Mouse (Mus musculus) erythroid progenitor cell, adult 5-6 weeks (primary cell): Measurements from ENCODE around the gene Pdgfc. TPM values are rescaled to one million over a fixed set of nuclear protein-coding genes. Genes with fewer than 3 reads are reported as not detected.

Experiments used
- ATAC-seq: replicated peaks from 2 replicates; pipeline ENCODE4 v1.8.0; 2016; ENCODE audit warnings: moderate number of reproducible peaks, mild to moderate bottlenecking, moderate TSS enrichment, inconsistent platforms; ENCODE audit not compliant: poor library complexity, low FRiP score, severe bottlenecking
- total RNA-seq, 2 experiments: library from RNA; stranded (forward) in 1 of 2; stranded (reverse) in 1 of 2; fragments of 150-400 nt in 1 of 2; fragments of 186-747, 209-891 nt in 1 of 2; gene quantifications; 2 replicates each; pipeline versions ENCODE4 v1.2.3 to v1.2.4; 2015 to 2017; ENCODE audit warnings: low replicate concordance in 2 of 2

Gene Pdgfc
- total RNA-seq (2015; ENCODE audit: low replicate concordance) (0.84 and 1.8 TPM in 2 replicates), total RNA-seq (2017; ENCODE audit: low replicate concordance) (0.15 and 0.64 TPM in 2 replicates)

DNA sequence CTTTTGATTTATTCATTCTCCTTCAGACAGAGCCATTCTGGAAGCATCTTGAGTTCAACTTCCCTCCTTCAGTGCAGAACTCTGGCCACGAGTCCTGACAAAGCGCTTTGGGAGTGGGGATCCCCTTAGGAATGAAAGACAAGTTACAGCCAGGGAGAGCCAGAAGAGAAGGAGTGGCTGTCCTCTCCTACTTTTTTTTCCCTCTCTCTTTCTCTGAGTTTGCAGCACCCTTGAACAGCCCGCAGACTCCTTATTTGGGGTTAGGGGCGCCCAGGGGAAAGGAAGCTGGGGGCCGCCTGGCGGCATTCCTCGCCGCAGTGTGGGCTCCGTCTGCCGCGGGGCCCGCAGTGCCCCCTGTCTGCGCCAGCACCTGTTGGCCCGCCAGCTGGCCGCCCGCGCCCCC is at the start of gene Pdgfc:
TSS of gene Pdgfc (plus strand) at position 266 of the 403 bp plus-strand sequence.
- no peak for ATAC-seq

DNA sequence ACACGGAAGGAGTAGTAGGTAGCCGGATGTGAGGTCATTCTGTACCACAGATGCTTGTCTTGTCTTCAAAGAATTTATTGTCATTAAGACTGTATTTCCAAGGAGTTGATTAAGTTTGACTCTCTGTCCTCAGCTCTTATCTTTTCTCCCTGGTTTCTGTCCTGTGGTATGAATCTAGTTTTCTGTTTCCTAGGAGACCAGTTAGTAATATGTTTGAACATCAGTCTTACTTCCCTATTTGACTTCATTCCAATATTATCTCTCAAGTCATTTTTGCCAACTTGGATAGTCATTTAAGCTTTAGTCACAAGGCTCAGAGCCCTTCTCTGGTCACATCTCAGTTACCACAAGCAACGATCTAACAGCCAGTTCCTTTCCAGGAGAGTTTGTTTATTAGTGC is 27.0 kb upstream of the Pdgfc start:
- no peak for ATAC-seq

DNA sequence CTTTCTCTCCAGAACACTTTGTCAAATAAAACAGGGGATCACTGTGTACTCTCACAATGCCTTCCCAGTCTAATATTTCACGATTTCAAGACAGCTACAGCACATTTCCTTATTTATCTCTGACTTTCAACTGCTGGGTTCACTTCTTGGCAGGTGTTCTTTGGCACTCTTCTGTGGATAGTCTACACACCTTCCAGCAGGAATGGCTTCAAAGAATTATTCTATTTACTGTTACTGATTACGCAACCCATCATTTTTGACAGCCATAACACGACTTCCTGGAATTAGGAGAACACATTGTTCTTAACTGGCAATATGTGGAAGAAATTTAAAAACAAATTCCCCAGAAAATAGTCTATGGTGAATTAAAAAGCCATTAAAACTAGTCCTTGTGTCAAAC is 26.3 kb upstream of the Pdgfc start:
- no peak for ATAC-seq

DNA sequence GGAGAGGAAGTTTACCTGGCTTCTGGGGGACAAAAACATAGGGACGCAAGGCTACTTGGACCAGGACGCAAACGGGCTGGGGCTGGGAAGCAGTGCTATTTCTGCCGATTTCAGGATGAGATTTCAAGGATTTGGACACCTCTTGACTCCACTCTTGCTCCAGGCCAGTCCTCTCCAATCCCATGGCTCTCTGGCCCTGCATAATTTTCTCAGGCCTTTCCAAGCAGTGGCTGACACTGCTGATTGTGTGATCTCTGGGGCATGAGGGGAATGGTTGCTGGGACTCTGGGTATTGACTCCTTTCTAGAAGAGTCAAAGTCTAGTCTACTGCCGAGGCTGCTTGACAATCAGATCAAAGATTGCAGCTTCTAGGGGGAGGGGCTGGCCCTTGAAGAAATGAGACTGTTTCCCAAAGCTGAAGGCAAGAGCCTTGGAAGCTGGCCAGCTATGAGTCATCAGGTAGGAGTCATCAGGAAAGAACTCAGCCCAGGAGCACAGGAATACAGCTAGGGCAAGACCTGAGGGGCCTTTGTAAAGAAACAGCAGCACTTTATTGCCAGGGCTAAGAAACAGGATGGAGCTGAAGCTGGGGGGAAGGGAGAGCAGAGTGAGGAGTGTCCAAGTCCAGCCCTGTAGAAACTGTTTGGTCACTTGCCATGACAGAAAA is 18.7 kb upstream of the Pdgfc start:
- ATAC-seq, result no peak

DNA sequence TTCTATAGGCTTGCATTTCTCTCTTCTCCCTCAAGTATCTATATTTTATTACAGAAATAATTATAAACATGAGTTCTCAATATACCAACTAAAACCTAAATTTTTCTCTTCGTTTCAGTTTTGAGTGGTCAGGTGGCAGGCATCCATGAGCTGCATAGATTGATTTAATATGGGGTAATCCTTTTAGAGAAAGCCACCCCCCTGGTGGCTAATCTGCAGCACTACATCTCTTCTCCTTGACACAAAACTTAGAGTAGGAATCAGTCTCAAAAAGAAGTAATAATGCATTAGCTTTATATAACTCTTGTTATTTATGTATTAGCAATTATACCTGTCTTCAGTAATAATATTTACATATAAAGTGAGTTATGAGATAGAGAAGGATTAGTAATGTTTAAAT is 16.2 kb upstream of the Pdgfc start:
- ATAC-seq, result no peak

DNA sequence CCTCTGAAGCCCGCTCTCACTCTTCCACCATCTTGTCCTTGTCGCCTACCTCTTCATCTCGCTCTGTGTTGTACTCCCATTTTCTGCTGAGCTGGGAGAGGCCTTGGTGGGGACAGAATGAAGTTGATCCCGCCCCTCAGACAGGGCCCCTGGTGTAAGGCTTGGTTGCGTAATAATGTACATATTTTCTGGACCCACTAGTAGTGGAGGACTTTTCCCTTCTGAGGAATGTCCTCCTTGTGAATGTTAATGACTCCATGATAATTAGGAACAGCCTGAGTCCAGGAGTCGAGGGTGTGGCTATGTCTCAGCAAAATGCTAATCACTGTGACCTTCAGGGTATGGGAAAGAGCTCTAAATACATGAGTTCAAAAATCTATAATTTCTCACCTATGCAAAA is 14.4 kb upstream of the Pdgfc start:
- no peak for ATAC-seq

DNA sequence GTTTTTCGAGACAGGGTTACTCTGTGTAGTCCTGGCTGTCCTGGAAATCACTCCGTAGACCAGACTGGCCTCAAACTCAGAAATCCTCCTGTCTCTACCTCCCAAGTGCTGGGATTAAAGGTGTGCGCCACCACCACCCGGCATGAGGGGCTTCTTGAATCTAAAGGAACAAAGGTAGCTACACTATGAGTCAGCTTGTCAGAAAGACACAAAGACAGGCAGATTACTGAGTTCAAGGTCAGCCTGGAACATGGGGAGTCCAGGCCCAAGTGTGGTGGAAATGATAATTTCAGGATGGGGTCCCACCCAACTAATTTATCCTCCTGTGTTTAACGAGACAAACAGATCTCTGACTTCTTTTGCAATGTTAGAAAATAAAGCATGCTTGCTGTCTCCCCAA is 13.9 kb upstream of the Pdgfc start:
- no peak for ATAC-seq

DNA sequence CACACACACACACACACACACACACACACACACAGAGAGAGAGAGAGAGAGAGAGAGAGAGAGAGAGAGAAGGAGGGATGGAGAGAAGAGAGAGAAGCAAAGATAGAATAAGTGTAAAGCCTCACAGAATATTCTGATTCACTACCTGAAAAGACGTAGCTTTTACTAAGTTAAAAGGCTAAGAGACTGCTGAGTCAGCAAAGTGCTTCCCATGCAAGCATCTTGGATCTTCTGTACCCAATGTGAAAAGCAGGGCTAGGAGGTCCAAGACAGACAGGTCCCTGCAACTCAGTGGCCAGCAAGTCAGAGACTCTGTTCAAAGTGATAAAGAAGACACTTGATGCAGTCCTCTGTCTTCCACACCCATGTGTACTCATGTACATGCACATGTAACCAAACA is 13.4 kb upstream of the Pdgfc start:
- no peak for ATAC-seq

DNA sequence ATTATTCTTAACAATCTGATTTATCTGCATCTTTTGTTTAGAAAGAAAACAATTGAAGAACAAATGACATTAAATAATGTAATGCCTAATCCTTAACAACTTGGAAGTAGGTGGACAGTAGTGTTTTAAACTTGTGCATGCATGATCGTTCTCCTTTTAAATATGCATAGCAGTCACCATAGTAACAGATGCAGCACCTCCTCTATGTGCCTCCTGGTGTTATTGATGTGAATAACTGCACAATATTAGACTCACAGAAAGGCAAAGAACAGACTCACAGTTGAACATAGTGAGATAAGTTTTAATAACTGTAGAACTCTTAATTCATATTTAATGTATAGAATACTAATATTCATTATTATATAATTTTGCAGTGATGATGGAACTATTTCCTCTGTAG is 12.6 kb upstream of the Pdgfc start:
- no peak for ATAC-seq

DNA sequence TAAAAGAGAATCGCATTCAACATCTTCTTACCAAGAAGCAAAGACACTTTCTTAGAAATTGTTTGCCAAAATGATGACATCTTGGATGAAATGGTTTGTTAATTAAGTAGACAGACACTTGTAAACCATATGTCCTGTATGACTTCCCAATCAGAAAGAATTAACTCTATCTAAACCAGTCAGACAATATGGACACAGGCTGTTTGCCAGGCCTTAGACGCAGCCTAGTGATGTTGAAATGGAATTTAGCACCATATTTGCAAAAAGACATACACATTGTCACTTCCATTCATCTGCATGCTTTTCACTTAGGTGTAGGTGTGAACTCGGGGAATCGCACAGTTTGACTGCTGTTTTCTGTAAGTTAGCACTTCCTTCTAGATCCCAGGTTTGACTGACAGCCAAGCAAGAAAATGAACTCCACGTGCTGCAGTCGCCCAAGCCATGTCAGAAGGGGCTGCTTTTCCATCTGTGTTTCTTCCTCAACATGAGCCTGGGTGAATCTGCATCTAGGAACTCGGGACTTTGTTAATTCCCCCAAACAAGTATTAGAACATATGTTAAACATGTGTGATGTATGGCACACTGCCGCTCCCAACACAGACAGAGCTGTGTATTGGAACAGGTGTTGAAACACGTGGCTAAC is 10.5 kb upstream of the Pdgfc start:
- ATAC-seq, result no peak

DNA sequence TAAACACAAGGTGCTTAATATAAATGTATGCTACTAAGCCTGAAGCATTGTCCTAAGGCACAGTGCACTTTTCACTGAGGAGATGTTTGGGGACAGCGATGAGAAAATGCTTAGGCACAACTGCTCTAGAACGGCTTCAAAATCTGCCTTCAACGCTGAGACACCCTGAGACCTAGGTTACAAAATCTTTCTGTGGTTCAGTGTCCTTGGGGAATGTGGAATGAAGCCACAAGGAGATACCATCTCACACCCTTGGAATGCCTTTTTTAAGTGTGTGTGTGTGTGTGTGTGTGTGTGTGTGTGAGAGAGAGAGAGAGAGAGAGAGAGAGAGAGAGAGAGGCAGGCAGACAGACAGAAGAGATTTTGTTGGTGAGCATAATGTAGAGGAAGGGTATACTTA is 7.9 kb upstream of the Pdgfc start:
- ATAC-seq, result no peak

DNA sequence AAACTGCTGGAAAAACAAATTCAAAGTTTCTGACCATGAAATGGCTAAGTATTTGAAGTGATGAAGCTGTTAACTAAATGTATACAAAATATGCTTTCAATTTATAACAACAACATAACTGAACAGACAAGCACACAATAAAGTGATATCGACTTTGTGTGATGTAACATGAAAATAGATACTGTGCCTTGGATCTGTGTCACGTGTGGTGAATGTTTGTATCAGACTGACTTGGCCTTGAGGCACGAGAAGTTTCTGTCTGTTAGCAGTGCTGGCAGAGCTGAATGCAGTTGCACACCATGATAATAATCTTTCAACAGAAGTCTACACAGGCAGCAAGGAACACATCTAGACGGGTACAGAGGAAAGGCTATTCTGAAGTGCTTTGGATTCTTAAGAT is 6.9 kb upstream of the Pdgfc start:
- no peak for ATAC-seq

DNA sequence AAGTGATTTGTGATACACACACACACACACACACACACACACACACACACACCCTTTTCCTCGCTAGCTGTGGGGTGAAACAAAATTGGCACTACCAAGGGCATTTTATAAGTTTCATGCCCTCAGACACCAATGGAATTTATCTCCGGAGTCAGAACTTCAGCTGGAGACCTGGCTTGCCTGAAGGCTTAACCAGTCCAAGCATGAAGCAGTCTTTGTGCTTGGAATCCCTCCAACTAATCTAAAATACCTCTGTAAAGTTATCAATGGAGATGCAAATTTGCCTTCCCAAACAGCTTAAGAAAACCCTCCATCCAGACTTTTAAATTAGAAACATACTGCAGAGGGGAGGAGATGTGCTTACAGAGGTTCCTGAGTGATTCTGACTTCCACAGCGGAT is 6.3 kb upstream of the Pdgfc start:
- no peak for ATAC-seq

DNA sequence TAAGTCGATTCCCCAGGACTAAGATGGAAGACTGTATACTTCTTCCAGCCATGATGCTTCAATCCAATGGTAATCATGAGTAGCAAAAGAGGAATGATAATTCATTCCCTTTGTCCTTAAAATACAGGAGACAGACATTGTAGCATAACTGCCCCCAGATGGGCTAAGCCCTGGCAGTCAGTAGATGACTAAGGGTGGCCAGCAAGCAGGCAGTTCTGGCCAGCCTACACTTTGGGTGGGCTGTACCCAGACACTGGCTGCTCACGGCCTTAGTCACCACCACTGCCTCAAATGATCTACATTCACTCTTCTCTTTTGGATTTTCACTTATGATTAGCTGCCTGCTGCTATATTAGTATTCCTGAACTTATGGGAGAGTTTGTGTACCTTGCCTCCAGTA is 5.9 kb upstream of the Pdgfc start:
- no peak for ATAC-seq

DNA sequence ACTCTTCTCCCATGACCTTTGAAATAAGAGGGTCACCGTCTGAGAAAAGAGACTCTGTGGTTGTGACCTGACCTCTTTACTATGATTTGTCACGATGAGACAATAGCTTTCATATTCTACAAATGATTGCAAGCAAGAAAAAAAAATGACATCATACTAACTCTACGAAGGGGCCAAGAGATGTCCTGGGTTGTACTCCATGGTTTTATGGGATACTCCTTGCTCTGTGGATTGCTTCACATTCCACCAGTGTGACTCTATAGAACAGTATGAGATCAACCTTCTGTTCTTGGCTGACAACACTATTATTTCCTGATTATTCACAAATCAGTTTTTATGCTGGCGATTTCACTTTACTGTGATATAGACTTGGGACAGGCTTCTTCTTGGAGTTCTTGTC is 4.2 kb upstream of the Pdgfc start:
- ATAC-seq, result no peak

DNA sequence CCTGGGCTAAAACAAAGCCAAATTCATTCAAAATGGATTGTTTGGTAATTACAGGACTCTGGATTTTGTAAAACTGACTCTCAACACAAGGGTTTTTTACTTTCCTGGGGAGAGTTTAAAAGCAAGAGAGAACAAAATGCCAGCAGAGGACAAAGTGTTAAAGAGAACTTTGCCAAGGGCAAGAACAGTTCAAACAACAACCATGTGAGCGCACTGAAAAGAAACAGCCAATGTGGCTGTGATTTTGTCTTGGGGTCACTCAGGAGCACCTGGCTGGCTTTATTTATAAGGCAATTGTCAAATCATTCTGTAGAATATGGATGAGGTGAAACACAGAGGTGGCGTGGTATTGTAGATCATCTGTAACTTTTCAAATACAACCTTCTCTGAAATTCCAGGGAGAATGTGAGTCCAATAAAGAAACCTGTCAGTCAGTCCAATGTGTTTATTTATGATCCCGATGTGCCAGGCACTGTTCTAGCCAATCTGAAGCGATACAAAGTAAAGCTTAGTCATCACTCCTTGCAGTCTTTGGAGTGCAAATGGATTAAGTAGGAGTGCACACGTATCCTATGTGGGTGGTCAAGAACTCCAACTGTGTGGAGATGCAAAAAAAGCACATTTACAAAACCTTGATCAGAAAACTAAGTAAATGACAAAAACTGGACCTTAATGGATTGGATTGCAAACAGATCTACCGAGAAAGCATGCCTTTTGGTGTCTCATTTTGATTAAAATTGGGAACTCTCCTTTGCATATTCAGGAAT is 1.7 kb upstream of the Pdgfc start:
- ATAC-seq, result no peak

DNA sequence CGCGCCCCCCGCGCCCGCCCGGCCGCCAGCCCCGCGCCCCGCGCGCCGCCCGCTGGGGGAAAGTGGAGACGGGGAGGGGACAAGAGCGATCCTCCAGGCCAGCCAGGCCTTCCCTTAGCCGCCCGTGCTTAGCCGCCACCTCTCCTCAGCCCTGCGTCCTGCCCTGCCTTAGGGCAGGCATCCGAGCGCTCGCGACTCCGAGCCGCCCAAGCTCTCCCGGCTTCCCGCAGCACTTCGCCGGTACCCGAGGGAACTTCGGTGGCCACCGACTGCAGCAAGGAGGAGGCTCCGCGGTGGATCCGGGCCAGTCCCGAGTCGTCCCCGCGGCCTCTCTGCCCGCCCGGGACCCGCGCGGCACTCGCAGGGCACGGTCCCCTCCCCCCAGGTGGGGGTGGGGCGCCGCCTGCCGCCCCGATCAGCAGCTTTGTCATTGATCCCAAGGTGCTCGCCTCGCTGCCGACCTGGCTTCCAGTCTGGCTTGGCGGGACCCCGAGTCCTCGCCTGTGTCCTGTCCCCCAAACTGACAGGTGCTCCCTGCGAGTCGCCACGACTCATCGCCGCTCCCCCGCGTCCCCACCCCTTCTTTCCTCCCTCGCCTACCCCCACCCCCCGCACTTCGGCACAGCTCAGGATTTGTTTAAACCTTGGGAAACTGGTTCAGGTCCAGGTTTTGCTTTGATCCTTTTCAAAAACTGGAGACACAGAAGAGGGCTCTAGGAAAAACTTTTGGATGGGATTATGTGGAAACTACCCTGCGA is 517 bp downstream of the Pdgfc start:
- ATAC-seq, result no peak

DNA sequence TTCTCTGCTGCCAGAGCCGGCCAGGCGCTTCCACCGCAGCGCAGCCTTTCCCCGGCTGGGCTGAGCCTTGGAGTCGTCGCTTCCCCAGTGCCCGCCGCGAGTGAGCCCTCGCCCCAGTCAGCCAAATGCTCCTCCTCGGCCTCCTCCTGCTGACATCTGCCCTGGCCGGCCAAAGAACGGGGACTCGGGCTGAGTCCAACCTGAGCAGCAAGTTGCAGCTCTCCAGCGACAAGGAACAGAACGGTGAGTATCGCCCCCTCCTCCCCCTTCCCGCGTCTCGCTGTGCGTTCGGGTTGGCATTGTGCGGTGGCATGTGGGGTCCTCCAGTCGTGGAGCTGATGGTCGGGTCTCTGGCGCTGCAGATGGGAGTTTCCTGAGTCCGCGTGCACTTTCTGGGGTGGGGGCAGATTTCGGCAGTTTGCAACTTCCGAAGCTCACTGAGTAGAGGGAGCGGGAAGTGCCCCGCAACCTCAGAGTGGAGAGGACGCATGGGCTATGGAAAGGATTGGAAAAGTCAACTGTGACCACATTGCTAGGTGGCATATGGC is 1.2 kb downstream of the Pdgfc start:
- ATAC-seq, result no peak

DNA sequence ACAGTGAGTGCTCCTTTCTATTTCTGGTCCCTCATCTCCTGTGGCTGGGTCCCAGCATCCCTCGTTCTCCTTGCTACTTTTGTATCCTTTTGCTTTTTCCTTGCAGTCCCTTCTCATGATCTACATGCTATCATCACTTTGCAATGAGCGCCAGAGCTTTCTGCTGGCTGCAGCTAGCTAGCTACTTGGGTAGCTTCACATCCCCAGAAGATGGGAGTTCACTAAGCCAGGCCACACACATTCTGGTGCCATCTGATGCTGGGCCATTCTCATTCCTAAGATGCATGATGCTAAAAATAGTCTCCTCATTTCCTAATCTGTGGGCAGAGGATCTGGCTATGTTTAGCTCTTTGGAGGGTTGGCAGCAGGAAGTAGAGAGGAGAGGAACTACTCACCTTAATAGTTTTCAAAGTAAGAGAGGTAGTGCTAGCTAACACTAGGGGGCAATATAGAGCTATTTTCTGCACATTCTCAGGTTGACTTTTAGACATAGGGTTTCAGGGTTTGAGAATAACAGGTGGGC is 3.0 kb downstream of the Pdgfc start:
- no peak for ATAC-seq
